ENCODE assay signal across 8 mouse cellular contexts in genomic region chr1:134361857-134362212, GRCm38 (mm10). TPM values are rescaled to one million over a fixed set of nuclear protein-coding genes. Genes with fewer than 3 reads are reported as not detected.
DNase-seq lines count a peak whose midpoint lies in the region; ATAC-seq lines count a peak whose summit lies in the region.

Tmem183a (minus strand) TSS chr1:134361979.

- H3K36me3 ChIP-seq in megakaryocyte, embryonic 14.5 days (replicated peaks; ENCODE audit: low read length): peaks cover 35% of the 10 kb centered on the region

- H3K9me3 ChIP-seq in megakaryocyte, embryonic 14.5 days: no peaks in the 10 kb centered on the region

- ATAC-seq in common myeloid progenitor, adult 5-6 weeks (replicated peaks; ENCODE audit: low read depth, poor library complexity, severe bottlenecking): peak; percentile 98

- H3K4me1 ChIP-seq in megakaryocyte, embryonic 14.5 days: peaks cover 47% of the 10 kb centered on the region

- DNase-seq in ZHBTc4 (ENCODE audit: low read depth, low spot score): peak; percentile 98
- DNase-seq in gastrocnemius, adult 8-10 months (ENCODE audit: low spot score in 2 of 2): peak; percentile 94 to 95
- DNase-seq in hindlimb bud, embryonic 11.5 days (ENCODE audit: extremely low spot score, low read depth, low spot score): peak; percentile 78
- peak; percentile 94 to 97 for DNase-seq in left cerebral cortex, adult 8-10 months (ENCODE audit: low spot score in 2 of 2)
- DNase-seq in right cerebral cortex, postnatal 10 days (ENCODE audit: low spot score in 2 of 2): peak; percentile 97
- DNase-seq in urinary bladder, postnatal 25 days (ENCODE audit: low spot score): peak; percentile 97

- no peaks in the 10 kb centered on the region for H3K27me3 ChIP-seq in megakaryocyte, embryonic 14.5 days (replicated peaks)

- peak within 1 kb of the TSS; percentile 96 for H3K4me3 ChIP-seq in megakaryocyte, embryonic 14.5 days (replicated peaks)

RNA-seq across cellular contexts. Expression of gene Tmem183a, which starts in this region (rescaled TPM):
- total RNA-seq in common myeloid progenitor, adult 5-6 weeks (2017): 44.0 and 51.2 TPM in 2 replicates
- 10 to 100 TPM in 3 of 4 experiments, 1 to 10 TPM in 1; 8.5 to 13.5 (median 11.1) TPM for total RNA-seq in gastrocnemius, adult 8-10 months (2022)
- total RNA-seq in left cerebral cortex, adult 8-10 months (2022): 10 to 100 TPM; 50.0 to 66.6 (median 59.1) TPM
- polyA plus RNA-seq in megakaryocyte, embryonic 14.5 days (2012; ENCODE audit: insufficient read depth, low replicate concordance): 6.4 and 13.0 TPM in 2 replicates

Comparison
In these comparisons a context has a peak if more than half of its experiments do, and no peak if none do; other contexts are left out.
1. Peak in every context shown above with its lines: DNase-seq, ATAC-seq and H3K4me3 ChIP-seq.